Mouse (Mus musculus): ENCODE results near the gene Creb3.

GRCm38 (mm10) chr4:43512653-43513052, 49.5 kb upstream of the Creb3 start:
- TF ChIP-seq CTCF (IDR thresholded peaks at IDR 0.05; ENCODE audit: low read depth) (no peak), EP300 (IDR thresholded peaks at IDR 0.05; ENCODE audit: low read depth) (no peak)
